Mouse (Mus musculus): Measurements from ENCODE around the gene Mrnip. TPM values are rescaled to one million over a fixed set of nuclear protein-coding genes. Genes with fewer than 3 reads are reported as not detected.
A peak's percentile ranks its signal among the peaks of the same experiment; 100 is the strongest.

Mrnip gene
- polyA plus RNA-seq, 3 experiments from 2014 or later: 11.1 to 14.0 (median 12.5) TPM

- ATAC-seq: no peak
These were observed 12.5 kb upstream of the Mrnip start for GRCm38 (mm10) chr11:50161578-50162304.

GRCm38 (mm10) chr11:50162338-50163050, 11.8 kb upstream of the Mrnip start:
- ATAC-seq: no peak

GRCm38 (mm10) chr11:50168352-50168751, 5.9 kb upstream of the Mrnip start:
- no peak for ATAC-seq

GRCm38 (mm10) chr11:50174730-50175187, 515 bp downstream of the Mrnip start:
- ATAC-seq: peak; percentile 100

- ATAC-seq: no peak
These were observed 2.1 kb downstream of the Mrnip start for GRCm38 (mm10) chr11:50176351-50176750.

GRCm38 (mm10) chr11:50177111-50177510, 2.9 kb downstream of the Mrnip start:
- ATAC-seq: no peak

GRCm38 (mm10) chr11:50178532-50179488, 4.6 kb downstream of the Mrnip start:
- no peak for ATAC-seq

- no peak for ATAC-seq
These were observed 6.4 kb downstream of the Mrnip start for GRCm38 (mm10) chr11:50180478-50181231.

GRCm38 (mm10) chr11:50182702-50183101, 8.5 kb downstream of the Mrnip start:
- no peak for ATAC-seq

- ATAC-seq: no peak
These were observed 10.5 kb downstream of the Mrnip start for GRCm38 (mm10) chr11:50184788-50185187.

GRCm38 (mm10) chr11:50188682-50189081, 14.4 kb downstream of the Mrnip start:
- ATAC-seq: no peak

- no peak for ATAC-seq
These were observed 16.1 kb downstream of the Mrnip start for GRCm38 (mm10) chr11:50190362-50190761.

GRCm38 (mm10) chr11:50192278-50192677, 18.0 kb downstream of the Mrnip start:
- ATAC-seq: no peak

- ATAC-seq: no peak
These were observed 19.8 kb downstream of the Mrnip start for GRCm38 (mm10) chr11:50194070-50194469.

GRCm38 (mm10) chr11:50194793-50195192, 20.5 kb downstream of the Mrnip start:
- ATAC-seq: no peak

- no peak for ATAC-seq
These were observed 23.3 kb downstream of the Mrnip start for GRCm38 (mm10) chr11:50197500-50197899.

- ATAC-seq: no peak
These were observed 24.1 kb downstream of the Mrnip start for GRCm38 (mm10) chr11:50198219-50198846.

GRCm38 (mm10) chr11:50198916-50199315, 24.7 kb downstream of the Mrnip start:
- no peak for ATAC-seq

- ATAC-seq: no peak
These were observed 26.4 kb downstream of the Mrnip start for GRCm38 (mm10) chr11:50200613-50201012.

- ATAC-seq: no peak
These were observed 27.3 kb downstream of the Mrnip start for GRCm38 (mm10) chr11:50201590-50201989.

GRCm38 (mm10) chr11:50203302-50203827, 29.1 kb downstream of the Mrnip start:
- no peak for ATAC-seq
